Mouse (Mus musculus) thymus, postnatal 0 days (tissue): ENCODE measurements at regions not wholly inside any gene's neighbourhood (a gene's known extent, or its start where the extent isn't known, plus 50 kb on each side); places are given as distances from the start of the nearest gene placed in this dataset.

ENCODE experiments used
- DNase-seq: peaks from one replicate; pipeline ENCODE4 v3.0.0-alpha.2; 2015; ENCODE audit warnings: low spot score

GRCm38 (mm10) chr11:111820356-111820755, 754.4 kb downstream of the Kcnj2 start:
- DNase-seq: no peak

- no peak for DNase-seq
Observed at GRCm38 (mm10) chr11:111828455-111828854, 762.5 kb downstream of the Kcnj2 start.

- DNase-seq: no peak
Observed at GRCm38 (mm10) chr11:111838996-111839395, 773.0 kb downstream of the Kcnj2 start.

- no peak for DNase-seq
Observed at GRCm38 (mm10) chr11:111843728-111844258, 777.8 kb downstream of the Kcnj2 start.

GRCm38 (mm10) chr11:111844382-111845027, 778.5 kb downstream of the Kcnj2 start:
- no peak for DNase-seq

- no peak for DNase-seq
Observed at GRCm38 (mm10) chr11:111857288-111857687, 791.3 kb downstream of the Kcnj2 start.

GRCm38 (mm10) chr11:111858111-111858510, 792.1 kb downstream of the Kcnj2 start:
- DNase-seq: no peak

GRCm38 (mm10) chr11:111865143-111865542, 799.2 kb downstream of the Kcnj2 start:
- DNase-seq: no peak

- no peak for DNase-seq
Observed at GRCm38 (mm10) chr11:111875406-111875805, 809.4 kb downstream of the Kcnj2 start.

- DNase-seq: no peak
Observed at GRCm38 (mm10) chr11:111880146-111880545, 814.2 kb downstream of the Kcnj2 start.

- DNase-seq: no peak
Observed at GRCm38 (mm10) chr11:111890026-111890425, 824.1 kb downstream of the Kcnj2 start.

- no peak for DNase-seq
Observed at GRCm38 (mm10) chr11:111893861-111894260, 827.9 kb downstream of the Kcnj2 start.

GRCm38 (mm10) chr11:111895221-111896200, 829.5 kb downstream of the Kcnj2 start:
- DNase-seq: no peak

GRCm38 (mm10) chr11:111897001-111897400, 831.0 kb downstream of the Kcnj2 start:
- DNase-seq: no peak

GRCm38 (mm10) chr11:111904086-111904485, 838.1 kb downstream of the Kcnj2 start:
- DNase-seq: no peak

- no peak for DNase-seq
Observed at GRCm38 (mm10) chr11:111913891-111914290, 847.9 kb downstream of the Kcnj2 start.

- no peak for DNase-seq
Observed at GRCm38 (mm10) chr11:111926336-111926735, 855.7 kb upstream of the Sox9 start.

GRCm38 (mm10) chr11:111929366-111929765, 852.7 kb upstream of the Sox9 start:
- no peak for DNase-seq

- no peak for DNase-seq
Observed at GRCm38 (mm10) chr11:111932052-111932451, 850.0 kb upstream of the Sox9 start.

- DNase-seq: no peak
Observed at GRCm38 (mm10) chr11:111944282-111944681, 837.7 kb upstream of the Sox9 start.

- DNase-seq: no peak
Observed at GRCm38 (mm10) chr11:111945806-111946205, 836.2 kb upstream of the Sox9 start.

- DNase-seq: no peak
Observed at GRCm38 (mm10) chr11:111947671-111948070, 834.4 kb upstream of the Sox9 start.
